Mouse (Mus musculus) bone marrow, adult 2 months (tissue): ENCODE data around the gene Ppm1m. TPM values are rescaled to one million over a fixed set of nuclear protein-coding genes. Genes with fewer than 3 reads are reported as not detected.

Experiments
- H3K27ac ChIP-seq: fragments of 200-500 bp; 2 replicates; pipeline ENCODE4 v1.5.1; 2012; ENCODE audit warnings: low read depth, mild to moderate bottlenecking, control low read depth, inconsistent platforms, low read length; ENCODE audit not compliant: control insufficient read depth, poor library complexity, insufficient read depth
- H3K4me1 ChIP-seq: fragments of 200-500 bp; 2 replicates; pipeline ENCODE4 v1.6.1; 2011; ENCODE audit warnings: low read length; ENCODE audit not compliant: control insufficient read depth, insufficient read depth
- H3K4me3 ChIP-seq: fragments of 200-500 bp; replicated peaks from 2 replicates; pipeline ENCODE3; 2011; ENCODE audit warnings: mild to moderate bottlenecking, low read depth, low read length, control low read depth; ENCODE audit not compliant: control insufficient read depth
- CTCF ChIP-seq: fragments of 200-500 bp; IDR thresholded peaks from 2 replicates; pipeline ENCODE4 v1.5.1; 2011; ENCODE audit warnings: low read length, control low read depth; ENCODE audit not compliant: control insufficient read depth, insufficient read depth
- POLR2A ChIP-seq: fragments of 200-500 bp; IDR thresholded peaks from 2 replicates; pipeline ENCODE4 v1.6.1; 2011; ENCODE audit warnings: low read depth, mild to moderate bottlenecking, control low read depth, low read length, borderline replicate concordance; ENCODE audit not compliant: control insufficient read depth
- WGBS: fragments of 180-500 bp; shearing (Covaris S2); methylation state at CpG from one replicate; pipeline ENCODE4 v1.1.7; 2018; 5-methylcytosine and 5-hydroxymethylcytosine counted together
- polyA plus RNA-seq: library from polyadenylated mRNA; stranded (reverse); fragments of >200 nt; gene quantifications from 2 replicates; pipeline ENCODE4 v1.2.4, GENCODE M21; 2011; ENCODE audit warnings: low replicate concordance; ENCODE audit not compliant: missing spikeins, insufficient read depth, insufficient read length

The Ppm1m gene
- polyA plus RNA-seq, 1 experiment, result 91.7 TPM

- H3K4me1 ChIP-seq, result no peaks in the 10 kb centered on the region
- no peak overlapping the region for H3K4me3 ChIP-seq
- WGBS, result 70% methylated on average over 3 of the region's 3 CpGs
- H3K27ac ChIP-seq, result no peak overlapping the region
- TF ChIP-seq POLR2A (no peak), CTCF (no peak)
These were observed 32.3 kb downstream of the Ppm1m start for GRCm38 (mm10) chr9:106167241-106167640.

- TF ChIP-seq POLR2A (no peak), CTCF (no peak)
- Histone ChIP-seq H3K4me3 (no peak overlapping the region), H3K27ac (no peak overlapping the region), H3K4me1 (no peaks in the 10 kb centered on the region)
- WGBS, result 68% methylated on average over 2 of the region's 2 CpGs
These were observed 32.8 kb downstream of the Ppm1m start for GRCm38 (mm10) chr9:106166709-106167108.

GRCm38 (mm10) chr9:106160426-106160825 lies 39.1 kb downstream of the Ppm1m start:
- peak overlapping the region; percentile 88; the same call in 1 of the 2 replicates for H3K27ac ChIP-seq
- no peak for TF ChIP-seq CTCF
- no peak for TF ChIP-seq POLR2A
- no peaks in the 10 kb centered on the region for H3K4me1 ChIP-seq
- 31% methylated on average over 5 of the region's 5 CpGs for WGBS
- peak overlapping the region; percentile 69 for H3K4me3 ChIP-seq

GRCm38 (mm10) chr9:106159784-106160301 lies 39.7 kb downstream of the Ppm1m start:
- no peaks in the 10 kb centered on the region for H3K4me1 ChIP-seq
- H3K27ac ChIP-seq, result peak overlapping the region; percentile 88
- H3K4me3 ChIP-seq, result peak overlapping the region; percentile 69
- WGBS, result 1% methylated on average over 24 of the region's 24 CpGs
- TF ChIP-seq POLR2A, result 0 out of 2 replicates have a peak, but pooled peaks have one; percentile 42
- TF ChIP-seq CTCF, result no peak

GRCm38 (mm10) chr9:106159237-106159636 lies 40.3 kb downstream of the Ppm1m start:
- 88% methylated on average over 9 of the region's 9 CpGs for WGBS
- no peak overlapping the region for H3K27ac ChIP-seq
- no peak for TF ChIP-seq CTCF
- no peak overlapping the region for H3K4me3 ChIP-seq
- no peaks in the 10 kb centered on the region for H3K4me1 ChIP-seq

GRCm38 (mm10) chr9:106158037-106158491 lies 41.5 kb downstream of the Ppm1m start, which contains the start of gene Glyctk:
TSS of gene Glyctk (minus strand) at chr9:106158138.
- TF ChIP-seq POLR2A (no peak), CTCF (no peak)
- H3K4me3 ChIP-seq, result no peak within 1 kb of the TSS
- H3K4me1 ChIP-seq, result no peaks in the 10 kb centered on the region
- no peak within 1 kb of the TSS for H3K27ac ChIP-seq
- WGBS, result 82% methylated on average over 6 of the region's 6 CpGs

GRCm38 (mm10) chr9:106157623-106157925 lies 42.0 kb downstream of the Ppm1m start:
- no peaks in the 10 kb centered on the region for H3K4me1 ChIP-seq
- no peak overlapping the region for H3K4me3 ChIP-seq
- 89% methylated on average over 10 of the region's 10 CpGs for WGBS
- no peak overlapping the region for H3K27ac ChIP-seq
- no peak for TF ChIP-seq CTCF
- no peak for TF ChIP-seq POLR2A

GRCm38 (mm10) chr9:106156921-106157622 lies 42.5 kb downstream of the Ppm1m start:
- no peak overlapping the region for H3K4me3 ChIP-seq
- TF ChIP-seq CTCF (0 out of 2 replicates have a peak, but pooled peaks have one; percentile 6), POLR2A (no peak)
- H3K4me1 ChIP-seq, result no peaks in the 10 kb centered on the region
- no peak overlapping the region for H3K27ac ChIP-seq
- 92% methylated on average over 21 of the region's 21 CpGs for WGBS
